Mouse (Mus musculus): ENCODE results near the gene Pth2r. TPM values are rescaled to one million over a fixed set of nuclear protein-coding genes. Genes with fewer than 3 reads are reported as not detected.

Gene Pth2r
- not detected in 2 replicates for polyA plus RNA-seq (2011; ENCODE audit: insufficient read depth, insufficient read length, low read depth, missing spikeins)

GRCm38 (mm10) chr1:65281756-65282155 lies at the start of gene Pth2r:
Pth2r (plus strand) TSS chr1:65282056.
- TF ChIP-seq EP300 (IDR thresholded peaks at IDR 0.05; ENCODE audit: insufficient read depth, low read depth, low read length) (no peak), CTCF (IDR thresholded peaks at IDR 0.05; ENCODE audit: low read depth, low read length) (no peak), POLR2A (IDR thresholded peaks at IDR 0.05; ENCODE audit: insufficient read depth, low read length) (no peak)
- Histone ChIP-seq H3K9me3 (replicated peaks; ENCODE audit: control insufficient read depth, insufficient read depth, low read length, poor library complexity, severe bottlenecking) (0 out of 2 replicates have a peak, but pooled peaks cover under 1% of the 10 kb centered on the region), H3K9ac (ENCODE audit: low read depth, poor library complexity, severe bottlenecking) (no peak within 1 kb of the TSS), H3K4me3 (ENCODE audit: low read depth, low read length) (no peak within 1 kb of the TSS), H3K27me3 (ENCODE audit: control insufficient read depth, insufficient read depth, low read length, poor library complexity, severe bottlenecking) (no peaks in the 10 kb centered on the region; the same call in 1 of the 2 replicates), H3K36me3 (ENCODE audit: control insufficient read depth, insufficient read depth, low read length, poor library complexity, severe bottlenecking) (no peaks in the 10 kb centered on the region), H3K27ac (ENCODE audit: insufficient read depth, low read length) (no peak within 1 kb of the TSS), H3K4me1 (ENCODE audit: control insufficient read depth, insufficient read depth, low read length) (no peaks in the 10 kb centered on the region)

- Histone ChIP-seq H3K9me3 (replicated peaks; ENCODE audit: control insufficient read depth, insufficient read depth, low read length, poor library complexity, severe bottlenecking) (no peaks in the 10 kb centered on the region), H3K4me3 (ENCODE audit: low read depth, low read length) (no peak overlapping the region), H3K27me3 (ENCODE audit: control insufficient read depth, insufficient read depth, low read length, poor library complexity, severe bottlenecking) (no peaks in the 10 kb centered on the region), H3K27ac (ENCODE audit: insufficient read depth, low read length) (no peak overlapping the region), H3K9ac (ENCODE audit: low read depth, poor library complexity, severe bottlenecking) (no peak overlapping the region), H3K4me1 (ENCODE audit: control insufficient read depth, insufficient read depth, low read length) (no peaks in the 10 kb centered on the region), H3K36me3 (ENCODE audit: control insufficient read depth, insufficient read depth, low read length, poor library complexity, severe bottlenecking) (peaks cover 3% of the 10 kb centered on the region)
- TF ChIP-seq POLR2A (IDR thresholded peaks at IDR 0.05; ENCODE audit: insufficient read depth, low read length) = no peak
- TF ChIP-seq EP300 (IDR thresholded peaks at IDR 0.05; ENCODE audit: insufficient read depth, low read depth, low read length) = no peak
- TF ChIP-seq CTCF (IDR thresholded peaks at IDR 0.05; ENCODE audit: low read depth, low read length) = no peak
These were observed 44.1 kb upstream of the Pth2r start for GRCm38 (mm10) chr1:65237712-65238111.

GRCm38 (mm10) chr1:65245637-65246036 lies 36.2 kb upstream of the Pth2r start:
- Histone ChIP-seq H3K36me3 (ENCODE audit: control insufficient read depth, insufficient read depth, low read length, poor library complexity, severe bottlenecking) (peaks cover 2% of the 10 kb centered on the region; the same call in 1 of the 2 replicates), H3K9ac (ENCODE audit: low read depth, poor library complexity, severe bottlenecking) (no peak overlapping the region), H3K9me3 (replicated peaks; ENCODE audit: control insufficient read depth, insufficient read depth, low read length, poor library complexity, severe bottlenecking) (no peaks in the 10 kb centered on the region), H3K4me3 (ENCODE audit: low read depth, low read length) (no peak overlapping the region), H3K27me3 (ENCODE audit: control insufficient read depth, insufficient read depth, low read length, poor library complexity, severe bottlenecking) (no peaks in the 10 kb centered on the region), H3K27ac (ENCODE audit: insufficient read depth, low read length) (no peak overlapping the region), H3K4me1 (ENCODE audit: control insufficient read depth, insufficient read depth, low read length) (no peaks in the 10 kb centered on the region)
- TF ChIP-seq POLR2A (IDR thresholded peaks at IDR 0.05; ENCODE audit: insufficient read depth, low read length) (no peak), CTCF (IDR thresholded peaks at IDR 0.05; ENCODE audit: low read depth, low read length) (no peak), EP300 (IDR thresholded peaks at IDR 0.05; ENCODE audit: insufficient read depth, low read depth, low read length) (no peak)

GRCm38 (mm10) chr1:65280461-65280860 lies 1.4 kb upstream of the Pth2r start:
- H3K4me3 ChIP-seq (ENCODE audit: low read depth, low read length) = no peak overlapping the region
- H3K36me3 ChIP-seq (ENCODE audit: control insufficient read depth, insufficient read depth, low read length, poor library complexity, severe bottlenecking) = no peaks in the 10 kb centered on the region
- H3K4me1 ChIP-seq (ENCODE audit: control insufficient read depth, insufficient read depth, low read length) = no peaks in the 10 kb centered on the region
- TF ChIP-seq POLR2A (IDR thresholded peaks at IDR 0.05; ENCODE audit: insufficient read depth, low read length) (no peak), EP300 (IDR thresholded peaks at IDR 0.05; ENCODE audit: insufficient read depth, low read depth, low read length) (no peak), CTCF (IDR thresholded peaks at IDR 0.05; ENCODE audit: low read depth, low read length) (no peak)
- H3K27me3 ChIP-seq (ENCODE audit: control insufficient read depth, insufficient read depth, low read length, poor library complexity, severe bottlenecking) = no peaks in the 10 kb centered on the region; the same call in 1 of the 2 replicates
- H3K9me3 ChIP-seq (replicated peaks; ENCODE audit: control insufficient read depth, insufficient read depth, low read length, poor library complexity, severe bottlenecking) = 0 out of 2 replicates have a peak, but pooled peaks cover 2% of the 10 kb centered on the region
- no peak overlapping the region for H3K27ac ChIP-seq (ENCODE audit: insufficient read depth, low read length)
- no peak overlapping the region for H3K9ac ChIP-seq (ENCODE audit: low read depth, poor library complexity, severe bottlenecking)

- Histone ChIP-seq H3K9me3 (replicated peaks; ENCODE audit: control insufficient read depth, insufficient read depth, low read length, poor library complexity, severe bottlenecking) (no peaks in the 10 kb centered on the region), H3K27me3 (ENCODE audit: control insufficient read depth, insufficient read depth, low read length, poor library complexity, severe bottlenecking) (no peaks in the 10 kb centered on the region; the same call in 1 of the 2 replicates), H3K36me3 (ENCODE audit: control insufficient read depth, insufficient read depth, low read length, poor library complexity, severe bottlenecking) (no peaks in the 10 kb centered on the region), H3K27ac (ENCODE audit: insufficient read depth, low read length) (no peak overlapping the region), H3K4me3 (ENCODE audit: low read depth, low read length) (no peak overlapping the region), H3K4me1 (ENCODE audit: control insufficient read depth, insufficient read depth, low read length) (no peaks in the 10 kb centered on the region), H3K9ac (ENCODE audit: low read depth, poor library complexity, severe bottlenecking) (no peak overlapping the region)
- TF ChIP-seq EP300 (IDR thresholded peaks at IDR 0.05; ENCODE audit: insufficient read depth, low read depth, low read length) (no peak), CTCF (IDR thresholded peaks at IDR 0.05; ENCODE audit: low read depth, low read length) (peak; percentile 50), POLR2A (IDR thresholded peaks at IDR 0.05; ENCODE audit: insufficient read depth, low read length) (no peak)
These were observed 910 bp downstream of the Pth2r start for GRCm38 (mm10) chr1:65282766-65283165.

GRCm38 (mm10) chr1:65308476-65308875 lies 26.6 kb downstream of the Pth2r start:
- no peaks in the 10 kb centered on the region for H3K36me3 ChIP-seq (ENCODE audit: control insufficient read depth, insufficient read depth, low read length, poor library complexity, severe bottlenecking)
- no peak overlapping the region for H3K27ac ChIP-seq (ENCODE audit: insufficient read depth, low read length)
- H3K9ac ChIP-seq (ENCODE audit: low read depth, poor library complexity, severe bottlenecking) = no peak overlapping the region
- TF ChIP-seq EP300 (IDR thresholded peaks at IDR 0.05; ENCODE audit: insufficient read depth, low read depth, low read length) (no peak), CTCF (IDR thresholded peaks at IDR 0.05; ENCODE audit: low read depth, low read length) (no peak), POLR2A (IDR thresholded peaks at IDR 0.05; ENCODE audit: insufficient read depth, low read length) (no peak)
- no peaks in the 10 kb centered on the region for H3K9me3 ChIP-seq (replicated peaks; ENCODE audit: control insufficient read depth, insufficient read depth, low read length, poor library complexity, severe bottlenecking)
- peaks cover 1% of the 10 kb centered on the region; the same call in 1 of the 2 replicates for H3K27me3 ChIP-seq (ENCODE audit: control insufficient read depth, insufficient read depth, low read length, poor library complexity, severe bottlenecking)
- H3K4me1 ChIP-seq (ENCODE audit: control insufficient read depth, insufficient read depth, low read length) = no peaks in the 10 kb centered on the region
- no peak overlapping the region for H3K4me3 ChIP-seq (ENCODE audit: low read depth, low read length)

Data from ES-Bruce4 (cell line).